Mouse (Mus musculus): ENCODE measurements at regions not wholly inside any gene's neighbourhood (a gene's known extent, or its start where the extent isn't known, plus 50 kb on each side); places are given as distances from the start of the nearest gene placed in this dataset.

GRCm38 (mm10) chr8:40186715-40187583 is 487.9 kb upstream of the Adam24 start:
- no peak for DNase-seq (ENCODE audit: low read depth)

GRCm38 (mm10) chr8:40187584-40187934 is 487.3 kb upstream of the Adam24 start:
- DNase-seq (ENCODE audit: low read depth) = peak; percentile 13

- no peak for DNase-seq (ENCODE audit: low read depth)
Observed at GRCm38 (mm10) chr8:40192266-40192665, 482.6 kb upstream of the Adam24 start.

- DNase-seq (ENCODE audit: low read depth) = no peak
Observed at GRCm38 (mm10) chr8:40193148-40193547, 481.7 kb upstream of the Adam24 start.

- DNase-seq (ENCODE audit: low read depth) = no peak
Observed at GRCm38 (mm10) chr8:40210871-40211270, 464.0 kb upstream of the Adam24 start.

GRCm38 (mm10) chr8:40223521-40223920 is 451.4 kb upstream of the Adam24 start:
- DNase-seq (ENCODE audit: low read depth) = no peak

- no peak for DNase-seq (ENCODE audit: low read depth)
Observed at GRCm38 (mm10) chr8:40227262-40227661, 447.6 kb upstream of the Adam24 start.

All from induced T-regulatory cell, adult 2 months (primary cell).